In genomic region chr12:50648671-50649541, GRCm38 (mm10) we compare ENCODE assay signal across 8 mouse cellular contexts. TPM values are rescaled to one million over a fixed set of nuclear protein-coding genes. Genes with fewer than 3 reads are reported as not detected.
A peak's percentile ranks its signal among the peaks of the same experiment; 100 is the strongest.
DNase-seq lines count a peak whose midpoint lies in the region; ATAC-seq lines count a peak whose summit lies in the region.

Gene Prkd1, minus strand, starts transcription at chr12:50649098.

- peak within 1 kb of the TSS; percentile 86 for H3K4me2 ChIP-seq in hindbrain, embryonic 11.5 days (replicated peaks; ENCODE audit: low read depth, low read length)
- peak within 1 kb of the TSS; percentile 93 for H3K4me2 ChIP-seq in lung, embryonic 15.5 days

- H3K27me3 ChIP-seq in hindbrain, embryonic 11.5 days (ENCODE audit: control insufficient read depth, insufficient read depth, low read length) = no peaks in the 10 kb centered on the region
- H3K27me3 ChIP-seq in lung, embryonic 15.5 days = no peaks in the 10 kb centered on the region

- 0 out of 2 replicates have a peak, but pooled peaks cover 3% of the 10 kb centered on the region for H3K4me1 ChIP-seq in hindbrain, embryonic 11.5 days (replicated peaks; ENCODE audit: control insufficient read depth, insufficient read depth, low read length)
- H3K4me1 ChIP-seq in lung, embryonic 15.5 days = peaks cover 10% of the 10 kb centered on the region

- H3K27ac ChIP-seq in hindbrain, embryonic 11.5 days (ENCODE audit: low read depth, low read length) = no peak within 1 kb of the TSS
- H3K27ac ChIP-seq in lung, embryonic 15.5 days = peak within 1 kb of the TSS; percentile 74

- H3K4me3 ChIP-seq in hindbrain, embryonic 11.5 days (ENCODE audit: low read depth, low read length) = peak within 1 kb of the TSS; percentile 81
- peak within 1 kb of the TSS; percentile 83 for H3K4me3 ChIP-seq in lung, embryonic 15.5 days

- no peaks in the 10 kb centered on the region for H3K36me3 ChIP-seq in hindbrain, embryonic 11.5 days (ENCODE audit: control insufficient read depth, insufficient read depth, low read length)
- no peaks in the 10 kb centered on the region for H3K36me3 ChIP-seq in lung, embryonic 15.5 days

- peak; percentile 89 for ATAC-seq in hindbrain, embryonic 11.5 days (ENCODE audit: low FRiP score)
- ATAC-seq in lung, embryonic 15.5 days (ENCODE audit: borderline replicate concordance, extremely low read depth, low FRiP score, low TSS enrichment) = peak; percentile 96

- H3K9ac ChIP-seq in hindbrain, embryonic 11.5 days (ENCODE audit: low read depth, low read length) = peak within 1 kb of the TSS; percentile 76
- peak within 1 kb of the TSS; percentile 67 for H3K9ac ChIP-seq in lung, embryonic 15.5 days

- WGBS in hindbrain, embryonic 11.5 days = under 1% methylated on average over 64 of the region's 114 CpGs
- under 1% methylated on average over 106 of the region's 114 CpGs for WGBS in lung, embryonic 15.5 days

- DNase-seq in ZHBTc4 (ENCODE audit: low read depth, low spot score) = peak; percentile 65
- DNase-seq in cerebellum, postnatal 36 days = peak; percentile 37 to 41
- DNase-seq in gastrocnemius, adult 18-20 months (ENCODE audit: low spot score) = peak; percentile 59
- DNase-seq in hindbrain, embryonic 11.5 days (ENCODE audit: low spot score) = peak; percentile 73
- peak; percentile 61 to 72 for DNase-seq in layer of hippocampus, postnatal 14 days (ENCODE audit: low spot score in 2 of 2)
- peak; percentile 76 for DNase-seq in retina, embryonic 14.5 days (ENCODE audit: low spot score)
- DNase-seq in c-Kit-positive CD71-positive TER-119-positive erythroid progenitor cells, embryonic 14.5 days (ENCODE audit: low spot score) = no peak

- H3K9me3 ChIP-seq in hindbrain, embryonic 11.5 days (ENCODE audit: control insufficient read depth, low read length) = no peaks in the 10 kb centered on the region
- no peaks in the 10 kb centered on the region for H3K9me3 ChIP-seq in lung, embryonic 15.5 days

RNA-seq across cellular contexts. Expression of gene Prkd1, which starts in this region (rescaled TPM):
- 1 to 10 TPM; 1.6 to 2.5 TPM for total RNA-seq in gastrocnemius, adult 18-20 months (2021)
- polyA plus RNA-seq in hindbrain, embryonic 11.5 days (2014; fragmentation: Nextera tagmentation; extraction: Ambion mirVana) = 4.5 and 5.1 TPM in 2 replicates
- total RNA-seq in layer of hippocampus, postnatal 14 days (2021) = 10 to 100 TPM; 15.5 to 17.5 TPM
- polyA plus RNA-seq in lung, embryonic 15.5 days (2015; fragmentation: Nextera tagmentation; extraction: Ambion mirVana) = 5.5 and 5.6 TPM in 2 replicates

Comparison
In these comparisons a context has a peak if more than half of its experiments do, and no peak if none do; other contexts are left out.
1. RNA of gene Prkd1 (total RNA-seq): 15.5 to 17.5 TPM in layer of hippocampus, postnatal 14 days; 1.6 to 2.5 TPM in gastrocnemius, adult 18-20 months; every median in the first group is over 4 times any median in the second.